Mouse (Mus musculus): ENCODE data around the gene Akap8.

Akap8 gene

DNA sequence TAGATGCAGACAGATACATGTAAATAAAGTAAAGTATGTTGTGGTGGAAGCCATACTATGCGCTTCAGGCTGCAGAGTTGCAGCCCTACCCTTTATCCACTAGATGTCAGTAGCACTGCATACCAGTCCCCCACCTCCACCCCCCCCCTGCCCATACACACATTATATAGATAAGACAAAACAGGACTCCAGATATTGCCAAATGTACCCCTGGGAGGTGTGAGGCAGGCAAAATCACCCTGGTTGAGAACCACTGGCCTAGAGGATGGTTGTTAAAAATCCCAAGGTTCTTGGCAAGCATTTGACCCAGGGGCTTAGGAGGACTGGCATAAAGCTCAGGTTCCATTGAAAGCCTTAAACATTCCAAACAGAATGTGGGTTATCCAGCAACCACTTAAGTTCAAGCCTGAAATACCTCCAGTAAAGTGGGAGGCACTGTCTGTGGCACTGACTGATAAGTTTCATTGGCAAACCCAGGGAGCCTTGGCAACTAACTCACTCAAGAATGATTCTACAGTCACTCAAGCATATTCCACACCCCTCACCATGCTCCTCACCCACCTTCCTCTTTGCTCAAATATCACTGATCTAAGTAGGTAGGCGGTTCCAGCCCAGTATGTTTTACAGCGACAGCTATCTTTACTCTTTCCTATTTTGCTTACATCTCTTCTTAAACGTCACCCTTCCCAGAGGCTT is 28.1 kb upstream of the Akap8 start:
- peak in 1 of 2 experiments; percentile 38 for DNase-seq (ENCODE audit: low read depth in 2 of 2, low spot score in 2 of 2)

DNA sequence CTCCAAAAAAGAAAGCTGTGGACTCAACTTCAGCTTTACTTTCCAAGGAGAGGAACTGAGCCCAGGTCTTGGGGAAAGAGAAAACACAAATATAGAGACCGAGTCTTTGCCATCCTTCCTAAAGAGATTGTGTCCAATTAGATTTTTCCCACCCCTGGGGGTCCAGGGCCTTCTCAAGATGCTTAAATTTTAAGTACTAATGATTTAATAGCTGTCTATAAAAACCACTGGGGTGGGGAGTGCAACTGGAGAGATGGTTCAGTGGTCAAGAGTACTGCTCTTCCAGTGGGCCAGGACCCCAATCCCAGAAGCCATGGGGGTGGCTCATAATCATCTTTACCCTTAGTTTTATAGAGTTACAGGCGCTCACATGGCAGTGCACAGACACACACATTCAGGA is 27.4 kb upstream of the Akap8 start:
- DNase-seq (ENCODE audit: low read depth in 2 of 2, low spot score in 2 of 2), result no peak

DNA sequence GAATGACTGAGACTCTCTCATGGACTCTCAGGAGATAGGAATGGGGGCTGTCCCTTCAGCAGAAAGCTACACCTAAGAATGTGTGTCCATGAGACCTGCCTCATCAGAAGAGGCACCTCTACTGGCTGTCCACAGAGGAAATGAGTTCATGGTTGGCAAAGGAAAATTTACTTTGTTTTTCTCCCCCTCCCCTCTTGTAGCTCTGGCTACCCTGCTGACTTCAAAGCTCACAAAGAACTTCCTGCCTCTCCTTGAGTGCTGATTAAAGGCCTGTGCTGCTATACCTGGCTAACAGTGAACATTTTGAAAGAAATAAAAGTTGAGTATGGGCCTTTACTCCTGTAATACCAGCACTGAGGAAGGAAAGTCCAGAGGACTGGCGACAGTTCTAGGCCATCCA is 20.1 kb upstream of the Akap8 start:
- no peak for DNase-seq (ENCODE audit: low read depth in 2 of 2, low spot score in 2 of 2)

DNA sequence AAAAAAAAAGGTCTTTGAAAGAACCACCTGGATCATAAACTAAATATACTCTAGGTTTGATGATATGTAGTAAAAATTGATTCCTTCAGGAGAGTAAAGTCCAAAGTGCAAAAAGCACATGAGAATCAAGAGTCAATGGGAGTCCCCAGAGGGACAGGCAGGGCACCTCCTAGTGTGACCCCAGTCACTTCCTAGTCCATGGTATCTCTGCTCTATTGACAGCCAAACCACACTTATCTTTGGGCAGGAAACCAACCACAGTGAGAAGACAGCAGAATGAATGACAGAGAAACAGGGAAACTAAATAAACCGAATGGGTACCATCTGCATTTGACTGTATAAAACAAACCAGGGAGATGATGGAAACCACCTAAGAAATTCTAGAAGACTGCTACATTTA is 19.1 kb upstream of the Akap8 start:
- DNase-seq (ENCODE audit: low read depth in 2 of 2, low spot score in 2 of 2), result no peak

DNA sequence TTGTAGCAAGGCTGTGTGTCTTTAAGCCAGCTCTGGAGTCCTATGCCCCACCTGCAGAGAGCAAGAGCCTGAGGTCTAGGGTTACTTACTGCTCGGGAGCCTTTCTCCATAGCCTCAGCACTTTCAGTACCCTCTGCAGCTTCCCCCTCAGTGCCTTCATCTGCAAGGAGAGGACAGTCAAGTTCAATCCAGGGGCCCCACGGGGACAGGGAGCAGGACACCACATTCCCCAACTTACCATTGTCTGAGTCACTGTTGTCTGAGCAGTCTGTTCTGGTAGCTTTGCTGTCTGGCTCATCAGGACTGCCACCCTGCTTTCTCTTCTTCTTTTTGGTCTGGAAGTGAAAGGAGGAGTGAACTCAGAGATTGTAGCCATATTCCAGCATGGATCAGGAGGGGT is 14.8 kb upstream of the Akap8 start:
- no peak for DNase-seq (ENCODE audit: low read depth in 2 of 2, low spot score in 2 of 2)

DNA sequence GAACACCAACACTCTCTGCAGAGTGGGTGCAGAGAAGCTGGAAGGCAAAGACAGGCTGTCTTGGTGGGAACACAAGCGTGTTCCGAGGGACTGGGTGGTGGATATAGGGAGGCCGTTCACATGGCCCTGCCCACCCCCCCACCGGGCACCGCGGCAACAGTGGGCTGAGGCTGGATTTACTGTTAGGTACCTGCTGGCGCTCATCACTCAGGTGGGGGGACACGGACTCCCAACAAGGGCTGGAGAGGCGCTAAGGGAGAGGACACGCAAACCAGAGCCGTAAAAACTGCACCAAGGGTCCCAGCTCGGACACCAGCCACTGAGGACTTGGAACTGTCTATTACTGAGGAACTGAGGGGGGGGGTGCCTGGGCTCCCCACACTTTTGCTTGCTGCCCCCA is 13.9 kb upstream of the Akap8 start:
- no peak for DNase-seq (ENCODE audit: low read depth in 2 of 2, low spot score in 2 of 2)

DNA sequence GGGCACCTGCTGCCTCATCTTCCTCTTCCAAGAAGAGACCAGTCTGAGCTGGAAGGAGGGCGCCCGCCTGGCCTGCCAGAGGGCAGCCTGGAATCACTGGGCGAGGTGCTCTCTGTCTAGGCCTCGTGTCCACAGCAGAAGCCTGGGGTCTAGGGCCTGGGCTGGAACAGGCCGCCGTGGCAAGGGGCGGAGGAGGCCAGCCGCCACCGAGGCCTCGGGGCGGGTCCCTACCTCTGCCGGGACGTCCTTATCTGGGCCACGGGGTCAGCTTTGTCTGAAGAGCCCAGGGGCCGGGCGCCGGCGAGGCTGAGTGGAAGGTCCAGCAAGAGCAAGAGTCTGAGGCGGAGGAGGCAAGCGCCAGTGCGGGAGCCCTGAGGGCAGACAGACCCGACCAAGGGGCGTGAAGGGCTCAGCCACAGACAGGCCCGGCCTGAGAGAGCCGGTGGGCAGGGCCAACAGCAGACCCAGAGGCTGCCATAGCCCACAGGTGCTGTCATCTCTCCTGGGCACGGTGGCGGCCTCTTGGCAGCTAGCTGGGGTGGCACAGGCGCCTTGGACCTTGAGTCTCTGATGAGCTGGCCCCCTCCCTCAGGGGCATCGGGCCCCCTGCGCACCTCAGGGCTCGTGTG is 12.8 kb upstream of the Akap8 start:
- no peak for DNase-seq (ENCODE audit: low read depth in 2 of 2, low spot score in 2 of 2)

DNA sequence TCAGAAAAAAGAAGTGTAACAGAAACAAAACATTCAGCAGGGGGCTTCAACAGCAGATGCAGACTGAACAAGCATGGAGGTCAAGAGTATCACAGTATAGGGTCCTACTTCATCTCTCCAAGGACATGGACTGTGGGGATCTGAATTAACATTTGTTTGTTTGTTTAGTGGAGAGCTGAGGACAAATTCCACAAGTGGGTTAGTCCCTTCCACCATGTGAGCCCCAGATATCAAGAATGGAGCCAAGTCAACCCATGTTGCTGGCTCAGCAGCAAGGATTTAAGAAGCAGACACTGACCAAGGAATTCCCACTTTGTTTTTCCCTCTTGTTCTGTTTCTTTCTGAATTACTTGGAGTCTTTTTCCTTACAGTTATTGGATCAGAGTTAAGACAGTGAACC is 6.5 kb upstream of the Akap8 start:
- DNase-seq (ENCODE audit: low read depth in 2 of 2, low spot score in 2 of 2), result no peak

DNA sequence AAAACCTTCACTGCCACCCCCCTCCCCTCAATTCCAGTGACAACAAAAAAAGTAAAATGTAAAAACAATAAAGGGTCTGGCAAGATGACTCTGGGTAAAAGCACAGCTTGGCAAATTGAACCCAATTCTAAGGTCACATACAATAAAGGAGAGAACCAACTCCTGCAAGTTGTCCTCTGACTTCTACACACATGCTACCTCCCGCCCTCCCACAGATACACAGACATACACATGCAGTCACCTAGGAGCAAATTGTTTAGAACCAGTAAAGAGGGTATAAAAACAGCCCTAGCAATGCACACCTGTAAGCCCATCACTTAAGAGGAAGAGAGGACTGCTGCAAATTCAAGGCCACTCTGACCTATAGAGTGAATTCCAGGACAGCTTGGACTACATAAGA is 1.8 kb upstream of the Akap8 start:
- no peak for DNase-seq (ENCODE audit: low read depth in 2 of 2, low spot score in 2 of 2)

DNA sequence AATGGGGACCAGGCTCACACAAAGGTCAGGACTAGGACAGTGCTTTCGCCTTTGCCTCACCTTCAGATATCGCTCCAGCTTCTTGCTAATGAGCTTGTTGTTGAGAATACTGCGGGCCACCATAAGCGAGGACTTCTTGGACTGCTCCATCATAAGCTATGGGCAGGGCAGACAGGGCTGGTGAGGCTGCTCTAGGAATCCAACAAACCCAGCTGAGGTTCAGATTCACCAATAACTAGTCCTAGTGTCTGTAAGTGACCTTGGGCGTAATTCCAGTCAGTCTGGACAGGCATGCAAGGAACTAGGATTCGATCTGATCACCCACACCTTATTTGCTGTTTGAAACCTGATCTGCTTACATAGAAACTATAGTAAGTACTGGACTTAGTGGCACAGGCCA is 798 bp upstream of the Akap8 start:
- DNase-seq (ENCODE audit: low read depth in 2 of 2, low spot score in 2 of 2), result no peak

DNA sequence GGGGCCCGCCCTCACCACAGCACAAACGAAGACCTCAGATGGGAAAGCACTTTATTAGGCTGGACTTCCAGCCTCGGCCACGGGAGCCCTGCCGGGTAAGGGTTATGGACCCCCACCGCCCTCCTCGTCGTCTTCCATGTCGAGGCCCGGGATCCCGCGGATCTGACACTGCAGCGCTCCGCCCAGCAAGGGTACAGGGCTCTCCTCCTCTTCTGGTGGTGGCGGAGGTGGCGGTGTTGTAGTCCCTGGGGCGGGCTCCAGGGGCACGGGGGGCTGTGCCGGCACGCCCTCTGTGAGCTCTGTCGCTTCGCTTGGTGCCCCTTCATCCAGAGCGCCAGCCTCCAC is 324 bp upstream of the Akap8 start:
- DNase-seq (ENCODE audit: low read depth in 2 of 2, low spot score in 2 of 2), result no peak

DNA sequence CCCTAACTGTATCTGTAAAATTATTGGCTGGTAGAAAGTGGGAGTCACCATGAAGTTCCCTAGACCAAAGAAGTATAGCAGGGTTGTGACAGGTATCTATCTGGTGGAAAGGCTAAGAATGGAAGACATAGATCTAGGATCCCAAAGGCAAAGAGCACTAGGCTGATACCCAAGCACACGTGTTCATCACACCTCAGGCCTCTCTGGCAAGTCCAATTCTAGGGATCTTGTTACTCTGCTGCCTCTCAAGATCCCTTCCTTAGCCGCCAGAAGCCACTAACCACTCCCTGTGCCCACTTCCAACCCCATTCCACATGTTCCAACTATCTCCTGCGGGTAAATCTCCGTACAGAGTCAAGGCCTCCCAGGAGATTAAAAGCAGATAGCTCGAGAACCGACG is 1.1 kb downstream of the Akap8 start:
- no peak for DNase-seq (ENCODE audit: low read depth in 2 of 2, low spot score in 2 of 2)

DNA sequence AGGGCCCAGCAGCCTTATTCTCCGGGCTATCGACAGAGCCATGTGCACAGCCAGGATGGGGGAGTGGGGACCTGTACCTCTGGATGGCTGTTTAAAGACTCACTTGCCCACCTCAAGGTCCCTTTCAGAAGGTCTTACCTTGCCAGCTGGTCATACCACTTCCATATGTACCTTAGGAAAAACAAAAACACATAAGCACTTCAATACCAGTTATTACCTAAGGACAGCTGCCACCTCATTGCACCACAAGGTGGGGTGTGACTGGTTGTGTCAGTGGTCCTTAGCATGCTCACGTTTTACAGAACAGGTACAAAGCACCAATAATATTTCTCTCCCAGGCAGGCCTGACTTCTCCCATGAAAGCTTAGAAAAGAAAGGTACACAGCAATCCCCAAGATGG is 3.3 kb downstream of the Akap8 start:
- no peak for DNase-seq (ENCODE audit: low read depth in 2 of 2, low spot score in 2 of 2)

DNA sequence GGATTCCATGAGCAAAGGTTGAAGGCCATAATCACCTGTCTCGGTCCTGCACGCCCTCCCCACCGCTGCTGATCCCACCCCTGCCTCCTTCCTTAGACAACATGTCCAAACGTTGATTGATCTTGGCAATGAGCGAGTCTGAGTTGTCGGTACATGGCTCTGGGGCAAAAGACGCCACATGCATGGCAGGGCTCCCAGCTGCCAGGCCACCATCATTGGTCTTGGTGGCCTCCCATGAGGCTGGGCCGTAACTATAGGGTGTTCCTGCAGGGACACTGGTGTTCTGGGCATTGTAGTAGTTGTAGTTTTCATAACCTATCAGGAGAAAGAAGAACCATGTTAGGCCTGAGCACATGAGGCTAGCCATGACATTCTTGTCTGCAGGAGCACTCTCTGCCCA is 4.0 kb downstream of the Akap8 start:
- no peak for DNase-seq (ENCODE audit: low read depth in 2 of 2, low spot score in 2 of 2)

DNA sequence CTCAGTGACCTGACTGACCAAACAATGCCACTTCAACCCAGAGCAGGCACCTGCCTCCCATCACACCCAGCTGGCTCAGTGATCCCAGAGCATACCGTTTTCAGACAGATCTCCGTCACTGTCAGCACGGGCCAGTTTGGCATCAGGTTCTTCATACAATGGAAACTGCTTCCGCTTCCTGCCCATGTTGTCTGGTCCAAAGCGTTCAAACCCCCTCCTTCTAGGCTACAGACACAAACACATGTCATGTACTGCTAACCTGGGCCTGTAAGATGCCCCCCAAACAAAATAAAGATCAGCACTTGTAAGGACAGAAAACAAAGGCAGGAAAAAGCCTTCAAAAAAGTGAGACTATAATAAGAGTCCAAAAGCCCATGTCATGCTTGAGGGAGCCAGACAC is 5.5 kb downstream of the Akap8 start:
- no peak for DNase-seq (ENCODE audit: low read depth in 2 of 2, low spot score in 2 of 2)

DNA sequence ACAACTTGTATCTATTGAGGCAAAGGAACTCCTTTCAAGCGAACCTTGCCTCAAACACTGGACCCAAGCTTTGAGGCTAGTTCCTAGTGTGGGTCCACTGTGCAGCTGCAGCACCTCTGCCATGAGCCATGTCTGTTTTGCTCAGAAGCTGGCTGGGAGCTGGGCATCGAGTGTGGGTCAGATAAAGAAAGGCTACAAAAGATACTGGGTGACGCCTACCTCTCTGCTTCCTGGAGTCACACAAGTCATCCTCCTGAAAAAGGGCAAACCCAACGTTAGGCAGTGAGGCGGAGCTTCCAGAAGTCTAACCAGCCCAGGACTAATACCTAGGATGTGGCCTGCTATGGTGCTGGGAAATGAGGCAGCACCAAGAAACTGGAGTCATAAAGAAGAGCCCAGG is 7.1 kb downstream of the Akap8 start:
- no peak for DNase-seq (ENCODE audit: low read depth in 2 of 2, low spot score in 2 of 2)

DNA sequence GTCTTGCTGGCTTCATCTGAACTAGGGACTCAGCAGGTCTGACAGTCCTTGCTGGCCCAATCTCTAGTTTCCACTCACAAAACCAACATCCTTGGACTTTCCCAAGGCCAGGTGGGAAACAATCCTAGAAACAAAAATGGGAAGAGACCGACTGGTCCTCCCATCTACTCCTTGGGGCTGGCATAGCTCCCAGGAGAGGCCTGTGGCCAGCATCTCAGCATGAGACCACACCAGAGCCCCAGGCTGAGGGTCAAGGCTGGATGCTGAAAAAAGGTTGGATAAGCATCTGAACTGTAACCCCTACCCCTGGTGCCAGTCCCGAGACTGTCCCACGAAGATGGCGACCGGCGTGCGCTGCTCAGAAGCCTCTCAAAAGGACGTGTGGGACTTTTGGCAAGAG is 8.2 kb downstream of the Akap8 start:
- no peak for DNase-seq (ENCODE audit: low read depth in 2 of 2, low spot score in 2 of 2)

DNA sequence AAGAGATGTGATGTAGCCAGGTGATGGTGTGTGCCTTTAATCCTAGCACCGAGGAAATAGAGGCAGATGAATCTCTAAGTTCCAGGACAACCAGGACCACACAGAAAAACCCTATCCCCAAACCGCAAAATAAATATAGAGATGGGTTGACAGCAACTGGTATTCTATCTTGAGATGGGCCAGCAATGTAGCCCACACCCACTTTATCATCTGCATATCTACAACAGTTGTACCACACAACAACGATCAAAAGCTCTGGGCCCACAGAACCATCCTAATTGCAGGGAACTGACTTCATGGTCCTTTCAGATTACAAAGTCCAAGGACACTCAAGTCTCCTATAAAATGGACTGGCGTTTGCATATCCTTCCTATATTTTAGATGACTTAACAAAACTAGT is 13.1 kb downstream of the Akap8 start:
- no peak for DNase-seq (ENCODE audit: low read depth in 2 of 2, low spot score in 2 of 2)

DNA sequence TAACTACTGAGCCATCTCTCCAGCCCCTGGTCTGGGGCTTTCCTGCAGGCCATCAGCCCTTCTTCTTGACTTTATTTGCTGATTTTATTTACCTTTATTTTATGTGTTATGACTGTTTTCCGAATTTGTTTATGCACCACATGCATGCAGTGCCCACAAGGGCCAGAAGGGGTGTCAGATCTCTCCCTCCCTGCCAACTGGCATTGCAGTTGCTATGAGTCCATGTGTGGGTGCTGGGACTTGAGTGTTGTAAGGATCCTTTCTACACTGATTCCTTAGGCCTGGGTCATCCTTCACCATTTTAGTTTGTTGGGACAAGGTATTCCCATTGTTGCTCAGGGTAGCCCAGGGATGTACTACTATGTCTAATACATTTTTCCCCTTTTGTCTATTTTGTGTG is 22.9 kb downstream of the Akap8 start:
- DNase-seq (ENCODE audit: low read depth in 2 of 2, low spot score in 2 of 2), result no peak

DNA sequence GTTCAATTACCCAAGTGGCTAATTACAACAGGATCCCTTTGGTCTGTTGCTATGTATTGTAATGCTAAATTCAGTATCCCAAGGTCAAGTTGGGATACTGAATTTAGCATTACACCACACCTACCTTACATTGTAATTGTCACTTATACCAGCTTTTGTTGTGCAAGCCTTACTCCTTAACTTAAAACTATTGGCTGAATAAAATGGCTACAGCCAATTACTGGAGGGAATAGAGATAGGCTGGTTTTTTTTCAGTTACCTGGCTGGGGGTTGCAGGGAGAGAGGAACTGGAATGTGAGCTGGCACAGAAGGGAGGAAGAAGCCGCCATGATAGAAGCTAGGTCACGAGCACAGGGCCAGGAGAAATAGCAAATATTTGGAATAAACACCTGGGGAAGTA is 25.1 kb downstream of the Akap8 start:
- DNase-seq (ENCODE audit: low read depth in 2 of 2, low spot score in 2 of 2), result no peak

DNA sequence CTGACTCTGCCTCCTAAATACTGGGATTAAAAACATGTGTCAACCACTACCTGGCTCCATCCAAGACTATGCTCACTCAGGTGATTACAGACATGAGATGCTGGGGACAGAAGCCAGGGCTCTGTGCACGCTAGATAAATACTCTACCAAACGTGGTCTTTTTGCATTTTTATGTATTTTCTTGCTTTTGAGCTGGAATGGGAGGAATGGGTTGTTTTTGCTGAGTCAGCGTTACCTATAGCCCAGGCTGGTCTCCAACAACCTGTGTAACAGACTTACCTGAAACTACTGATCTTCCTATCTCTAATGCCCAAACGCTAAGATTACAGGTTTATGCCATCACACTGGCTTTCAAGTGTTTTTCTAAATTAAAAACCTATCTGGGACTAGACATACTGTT is 25.9 kb downstream of the Akap8 start:
- no peak for DNase-seq (ENCODE audit: low read depth in 2 of 2, low spot score in 2 of 2)

DNA sequence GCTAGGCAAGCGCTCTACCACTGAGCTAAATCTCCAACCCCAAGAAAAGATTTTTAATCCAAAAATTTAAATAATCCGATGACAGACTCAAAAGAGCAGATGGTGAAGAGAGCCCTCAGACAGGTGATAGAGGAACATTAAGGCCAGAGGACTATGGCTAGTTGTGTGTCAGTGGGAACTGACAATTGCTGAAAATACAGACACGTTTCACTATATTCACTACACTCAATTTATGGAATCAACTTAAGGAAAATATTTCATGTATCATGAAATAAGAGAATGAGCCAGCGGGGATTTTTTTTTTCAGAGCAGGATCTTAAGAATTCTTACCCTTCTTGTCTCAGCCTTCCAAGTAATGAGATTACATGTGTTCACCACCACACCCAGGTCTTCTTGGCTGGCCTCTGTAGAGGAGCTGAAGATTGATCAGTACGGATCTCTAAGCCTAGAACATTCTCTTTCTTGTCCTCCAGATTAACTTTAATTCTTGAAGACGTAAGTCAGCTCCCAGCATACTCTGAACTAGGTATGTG is 35.8 kb downstream of the Akap8 start:
- DNase-seq (ENCODE audit: low read depth in 2 of 2, low spot score in 2 of 2), result no peak
